8 mouse cellular contexts compared by ENCODE assay signal in the genomic region with DNA sequence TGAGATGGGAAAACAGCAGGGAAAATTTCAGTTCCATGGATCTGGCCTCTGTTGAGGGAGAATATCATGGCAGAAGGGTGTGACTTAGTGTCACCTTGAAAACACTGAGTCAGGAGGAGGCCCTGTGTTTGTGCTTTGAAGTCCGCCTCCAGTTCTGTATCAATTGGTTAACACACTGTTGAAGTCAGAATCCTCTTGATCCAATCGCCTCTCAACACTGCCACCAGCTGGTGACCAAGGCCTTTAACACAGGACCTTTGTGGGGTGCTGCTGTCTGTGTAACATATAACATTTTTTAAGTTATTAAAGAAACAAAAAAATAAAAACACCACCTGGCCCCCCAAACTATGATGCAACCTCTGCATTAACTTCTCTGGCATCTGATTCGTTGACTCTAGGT. TPM values are rescaled to one million over a fixed set of nuclear protein-coding genes. Genes with fewer than 3 reads are reported as not detected.
A peak's percentile ranks its signal among the peaks of the same experiment; 100 is the strongest.
DNase-seq lines count a peak whose midpoint lies in the region; ATAC-seq and TF ChIP-seq lines count a peak whose summit lies in the region.
"Had no signal": no experiment of that assay in that cellular context is flagged by ENCODE, and none has a peak within 500 bp of the region (broad histone marks: within the 10 kb centered on the region; RNA-seq: fewer than 3 reads in every experiment).

No protein-coding gene starts in this region.

- H3K4me1 ChIP-seq in limb, embryonic 11.5 days (ENCODE audit: control insufficient read depth, insufficient read depth, low read length), result no peaks in the 10 kb centered on the region
- peaks cover 7% of the 10 kb centered on the region for H3K4me1 ChIP-seq in limb, embryonic 10.5 days
- H3K4me1 ChIP-seq in embryonic fibroblast, embryonic 13.5 days (ENCODE audit: control insufficient read depth, insufficient read depth, low read length), result no peaks in the 10 kb centered on the region

- no peak for TF ChIP-seq POLR2A in embryonic fibroblast, embryonic 13.5 days (IDR thresholded peaks at IDR 0.05; ENCODE audit: low read depth, low read length)

- H3K9me3 ChIP-seq in limb, embryonic 11.5 days (ENCODE audit: control insufficient read depth, low read length), result no peaks in the 10 kb centered on the region
- no peaks in the 10 kb centered on the region for H3K9me3 ChIP-seq in limb, embryonic 10.5 days (replicated peaks)
- H3K9me3 ChIP-seq: megakaryocyte, embryonic 14.5 days had no signal

- no peaks in the 10 kb centered on the region for H3K27me3 ChIP-seq in limb, embryonic 11.5 days (ENCODE audit: control insufficient read depth, insufficient read depth, low read length)
- H3K27me3 ChIP-seq in limb, embryonic 10.5 days (ENCODE audit: low read depth, poor library complexity, severe bottlenecking), result no peaks in the 10 kb centered on the region

- H3K4me3 ChIP-seq in limb, embryonic 11.5 days (ENCODE audit: low read depth, low read length), result no peak overlapping the region
- H3K4me3 ChIP-seq in limb, embryonic 10.5 days, result no peak overlapping the region
- no peak overlapping the region for H3K4me3 ChIP-seq in embryonic fibroblast, embryonic 13.5 days (ENCODE audit: insufficient read depth, low read length)
- H3K4me3 ChIP-seq: megakaryocyte, embryonic 14.5 days had no signal

- H3K4me2 ChIP-seq in limb, embryonic 11.5 days (ENCODE audit: low read depth, severe bottlenecking), result no peak overlapping the region

- H3K27ac ChIP-seq in limb, embryonic 11.5 days (replicated peaks; ENCODE audit: low read depth, low read length), result no peak overlapping the region
- no peak overlapping the region for H3K27ac ChIP-seq in limb, embryonic 10.5 days
- H3K27ac ChIP-seq in embryonic fibroblast, embryonic 13.5 days (ENCODE audit: insufficient read depth, low read length), result no peak overlapping the region

- no peak for ATAC-seq in limb, embryonic 11.5 days (ENCODE audit: insufficient number of reproducible peaks, low FRiP score, low TSS enrichment, low read depth)

- H3K36me3 ChIP-seq in limb, embryonic 11.5 days (ENCODE audit: control insufficient read depth, insufficient read depth, low read length), result no peaks in the 10 kb centered on the region
- no peaks in the 10 kb centered on the region for H3K36me3 ChIP-seq in limb, embryonic 10.5 days

- WGBS in limb, embryonic 11.5 days, result 22% methylated on average over 3 of the region's 3 CpGs
- 15% methylated on average over 3 of the region's 3 CpGs for WGBS in limb, embryonic 10.5 days

- H3K9ac ChIP-seq in limb, embryonic 11.5 days (ENCODE audit: low read length), result no peak overlapping the region

- peak; percentile 54 for DNase-seq in limb, embryonic 11.5 days (ENCODE audit: low spot score)
- no peak for DNase-seq in limb, embryonic 10.5 days (ENCODE audit: low spot score)
- DNase-seq in ES-CJ7 (ENCODE audit: low read depth, low spot score), result peak; percentile 79
- DNase-seq in adrenal gland, adult 8-10 months, result peak; percentile 32
- peak; percentile 75 to 81 for DNase-seq in kidney, postnatal 25 days
- peak; percentile 70 for DNase-seq in retina, embryonic 14.5 days (ENCODE audit: low spot score)

- peak; percentile 50; the same call in 1 of the 2 replicates for TF ChIP-seq CTCF in embryonic fibroblast, embryonic 13.5 days (IDR thresholded peaks at IDR 0.05; ENCODE audit: borderline replicate concordance, insufficient read depth, low read length)

RNA-seq across cellular contexts. Expression of a gene that starts 11.7 kb away (rescaled TPM):
- 64.4 and 65.1 TPM in 2 replicates for polyA plus RNA-seq in limb, embryonic 11.5 days (2014; fragmentation: Nextera tagmentation; extraction: Ambion mirVana)
- polyA plus RNA-seq in limb, embryonic 10.5 days (2016; fragmentation: Nextera tagmentation; extraction: Ambion mirVana), result 55.5 and 64.1 TPM in 2 replicates
- 100 to 1,000 TPM in 2 of 4 experiments, 10 to 100 TPM in 2; 83.9 to 116 (median 98.3) TPM for total RNA-seq in adrenal gland, adult 8-10 months (2022)
- polyA plus RNA-seq in embryonic fibroblast, embryonic 13.5 days (2011; ENCODE audit: insufficient read length, low read depth, missing spikeins), result 197 and 210 TPM in 2 replicates

RNA-seq across cellular contexts. Expression of a gene that starts 27.7 kb away (rescaled TPM):
- 1.0 and 1.7 TPM in 2 replicates for polyA plus RNA-seq in limb, embryonic 11.5 days (2014; fragmentation: Nextera tagmentation; extraction: Ambion mirVana)
- polyA plus RNA-seq in limb, embryonic 10.5 days (2016; fragmentation: Nextera tagmentation; extraction: Ambion mirVana), result 0.77 and 0.99 TPM in 2 replicates
- 10 to 100 TPM in 1 of 4 experiments, 1 to 10 TPM in 3; 3.3 to 11.1 (median 6.5) TPM for total RNA-seq in adrenal gland, adult 8-10 months (2022)
- polyA plus RNA-seq in embryonic fibroblast, embryonic 13.5 days (2011; ENCODE audit: insufficient read length, low read depth, missing spikeins), result 2.0 and 2.7 TPM in 2 replicates

RNA-seq across cellular contexts. Expression of a gene that starts 57.9 kb away (rescaled TPM):
- polyA plus RNA-seq in limb, embryonic 11.5 days (2014; fragmentation: Nextera tagmentation; extraction: Ambion mirVana), result 1.7 and 2.7 TPM in 2 replicates
- polyA plus RNA-seq in limb, embryonic 10.5 days (2016; fragmentation: Nextera tagmentation; extraction: Ambion mirVana), result 2.0 and 3.0 TPM in 2 replicates
- total RNA-seq in adrenal gland, adult 8-10 months (2022), result 10 to 100 TPM; 11.9 to 16.8 (median 14.1) TPM
- 8.8 and 9.2 TPM in 2 replicates for polyA plus RNA-seq in embryonic fibroblast, embryonic 13.5 days (2011; ENCODE audit: insufficient read length, low read depth, missing spikeins)

RNA-seq across cellular contexts. Expression of a gene that starts 58.0 kb away (rescaled TPM):
- polyA plus RNA-seq in limb, embryonic 11.5 days (2014; fragmentation: Nextera tagmentation; extraction: Ambion mirVana), result 9.0 and 10.3 TPM in 2 replicates
- polyA plus RNA-seq in limb, embryonic 10.5 days (2016; fragmentation: Nextera tagmentation; extraction: Ambion mirVana), result 9.8 and 10.2 TPM in 2 replicates
- 1 to 10 TPM; 3.5 to 5.4 (median 4.2) TPM for total RNA-seq in adrenal gland, adult 8-10 months (2022)
- 5.0 and 6.6 TPM in 2 replicates for polyA plus RNA-seq in embryonic fibroblast, embryonic 13.5 days (2011; ENCODE audit: insufficient read length, low read depth, missing spikeins)
